19 mouse cellular contexts compared by ENCODE assay signal in the genomic region with DNA sequence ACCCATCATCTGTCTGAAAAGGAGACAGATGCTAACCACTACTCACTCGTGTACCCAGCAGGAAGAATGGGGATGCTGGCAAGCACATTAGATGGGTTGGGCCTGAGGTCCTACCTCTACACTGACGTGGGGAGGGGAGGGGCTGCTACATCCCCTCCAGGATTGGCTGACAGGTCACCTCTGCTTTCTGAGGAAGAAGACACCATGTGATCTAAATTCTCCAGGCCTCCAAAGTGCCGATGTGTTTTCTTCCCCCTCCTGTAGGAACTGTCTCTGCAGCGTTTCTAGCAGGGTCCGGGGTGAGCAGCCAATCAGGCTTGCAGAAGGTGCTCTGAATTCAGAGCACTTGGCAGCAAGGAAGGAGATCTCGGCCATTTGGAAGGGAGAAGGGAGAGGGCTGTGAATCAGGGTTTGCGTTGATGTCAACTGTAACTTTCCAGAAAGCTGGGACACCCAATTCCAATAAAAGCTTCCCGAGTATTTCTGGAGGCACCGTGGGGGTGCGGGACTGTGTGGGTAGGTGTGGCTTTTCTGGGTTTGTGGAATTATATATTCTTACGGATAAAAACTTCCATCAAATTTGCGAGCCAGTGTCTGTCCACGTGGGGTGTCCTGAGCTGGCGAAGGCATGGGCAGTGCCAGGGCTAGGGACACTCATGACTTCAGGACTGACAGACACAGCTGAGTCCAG. TPM values are rescaled to one million over a fixed set of nuclear protein-coding genes. Genes with fewer than 3 reads are reported as not detected.
DNase-seq lines count a peak whose midpoint lies in the region; ATAC-seq and TF ChIP-seq lines count a peak whose summit lies in the region.
"Had no signal": no experiment of that assay in that cellular context is flagged by ENCODE, and none has a peak within 500 bp of the region (broad histone marks: within the 10 kb centered on the region; RNA-seq: fewer than 3 reads in every experiment).

No protein-coding gene starts in this region.

- H3K9me3 ChIP-seq in liver, embryonic 11.5 days (ENCODE audit: control insufficient read depth, low read length) = no peaks in the 10 kb centered on the region
- H3K9me3 ChIP-seq in liver, postnatal 0 days (ENCODE audit: low read length) = no peaks in the 10 kb centered on the region
- H3K9me3 ChIP-seq: embryonic facial prominence, embryonic 13.5 days; liver, embryonic 13.5 days; neural tube, embryonic 12.5 days had no signal

- TF ChIP-seq CTCF in liver, postnatal 0 days (IDR thresholded peaks at IDR 0.05; ENCODE audit: low read depth) = no peak

- no peaks in the 10 kb centered on the region for H3K36me3 ChIP-seq in liver, embryonic 11.5 days (ENCODE audit: control insufficient read depth, insufficient read depth, low read length)
- no peaks in the 10 kb centered on the region for H3K36me3 ChIP-seq in liver, postnatal 0 days (replicated peaks; ENCODE audit: insufficient read depth, low read length)
- H3K36me3 ChIP-seq: embryonic facial prominence, embryonic 13.5 days; liver, embryonic 13.5 days; neural tube, embryonic 12.5 days had no signal

- H3K27me3 ChIP-seq in liver, embryonic 11.5 days (replicated peaks; ENCODE audit: control insufficient read depth, insufficient read depth, low read length) = no peaks in the 10 kb centered on the region
- H3K27me3 ChIP-seq in liver, postnatal 0 days (ENCODE audit: insufficient read depth, low read length) = no peaks in the 10 kb centered on the region
- H3K27me3 ChIP-seq: embryonic facial prominence, embryonic 13.5 days; liver, embryonic 13.5 days; neural tube, embryonic 12.5 days had no signal

- H3K4me2 ChIP-seq in liver, embryonic 11.5 days = no peak overlapping the region
- no peak overlapping the region for H3K4me2 ChIP-seq in liver, postnatal 0 days (ENCODE audit: low read depth, low read length)
- H3K4me2 ChIP-seq: embryonic facial prominence, embryonic 13.5 days; liver, embryonic 13.5 days; neural tube, embryonic 12.5 days had no signal

- 73% methylated on average over 14 of the region's 14 CpGs for WGBS in liver, embryonic 11.5 days
- WGBS in liver, postnatal 0 days (ENCODE audit: insufficient replicate concordance) = 74% methylated on average over 14 of the region's 14 CpGs

- no peak overlapping the region for H3K4me3 ChIP-seq in liver, embryonic 11.5 days (ENCODE audit: low read depth, low read length)
- no peak overlapping the region for H3K4me3 ChIP-seq in liver, postnatal 0 days (ENCODE audit: low read depth, low read length)
- H3K4me3 ChIP-seq: embryonic facial prominence, embryonic 13.5 days; liver, embryonic 13.5 days; neural tube, embryonic 12.5 days had no signal

- H3K27ac ChIP-seq in liver, embryonic 11.5 days (ENCODE audit: low read depth, low read length) = no peak overlapping the region
- no peak overlapping the region for H3K27ac ChIP-seq in liver, postnatal 0 days (ENCODE audit: low read depth)
- H3K27ac ChIP-seq: embryonic facial prominence, embryonic 13.5 days; liver, embryonic 13.5 days; neural tube, embryonic 12.5 days had no signal

- no peak for TF ChIP-seq EP300 in liver, postnatal 0 days (IDR thresholded peaks at IDR 0.05; ENCODE audit: low read depth)

- DNase-seq in cerebellum, adult 11 months = peak; percentile 47
- no peak for DNase-seq in cerebellum, adult 9-10 months
- peak; percentile 24 for DNase-seq in liver, embryonic 11.5 days (ENCODE audit: low spot score)
- no peak for DNase-seq in liver, postnatal 0 days
- DNase-seq in frontal cortex, postnatal 25 days (ENCODE audit: low spot score in 2 of 2) = peak; percentile 30 to 48
- DNase-seq in right cerebral cortex, postnatal 36 days (ENCODE audit: low spot score in 2 of 2) = peak; percentile 72 to 86
- no peak for DNase-seq in embryo, embryonic 10 days (ENCODE audit: low spot score)
- DNase-seq: adrenal gland, adult 2 months; heart, adult 18-20 months; heart, postnatal 36 days; liver, embryonic 13.5 days; lung, postnatal 4 days; midbrain, embryonic 14.5 days; retina, postnatal 1 day had no signal

- H3K4me1 ChIP-seq in liver, embryonic 11.5 days (replicated peaks; ENCODE audit: control insufficient read depth, insufficient read depth, low read length) = no peaks in the 10 kb centered on the region
- H3K4me1 ChIP-seq in liver, postnatal 0 days (ENCODE audit: insufficient read depth) = no peaks in the 10 kb centered on the region
- H3K4me1 ChIP-seq: embryonic facial prominence, embryonic 13.5 days; liver, embryonic 13.5 days; neural tube, embryonic 12.5 days had no signal

- ATAC-seq in liver, embryonic 11.5 days (replicated peaks; ENCODE audit: low FRiP score) = no peak
- no peak for ATAC-seq in liver, postnatal 0 days
- ATAC-seq in CD4-positive, CD25-positive, alpha-beta regulatory T cell, adult 4 months = no peak

- H3K9ac ChIP-seq in liver, embryonic 11.5 days (ENCODE audit: low read depth, low read length) = no peak overlapping the region
- H3K9ac ChIP-seq in liver, postnatal 0 days (replicated peaks) = no peak overlapping the region
- H3K9ac ChIP-seq: embryonic facial prominence, embryonic 13.5 days; liver, embryonic 13.5 days; neural tube, embryonic 12.5 days had no signal

RNA-seq across cellular contexts. Expression of a gene that starts 13.5 kb away (rescaled TPM):
- polyA plus RNA-seq in liver, embryonic 11.5 days (2014; fragmentation: Nextera tagmentation; extraction: Ambion mirVana) = 0.64 and 0.86 TPM in 2 replicates
- 0.52 and 1.2 TPM in 2 replicates for polyA plus RNA-seq in liver, postnatal 0 days (2015; fragmentation: Nextera tagmentation; extraction: Ambion mirVana)
- not detected for polyA plus RNA-seq in CD4-positive, CD25-positive, alpha-beta regulatory T cell, adult 4 months (2017; shearing (Covaris generic))
- polyA plus RNA-seq: embryonic facial prominence, embryonic 13.5 days; kidney, embryonic 16.5 days; stomach, embryonic 16.5 days had no signal

Comparison
In these comparisons a context has a peak if more than half of its experiments do, and no peak if none do; other contexts are left out.
1. DNase-seq: peak in cerebellum, adult 11 months (single experiment), liver, embryonic 11.5 days (single experiment), frontal cortex, postnatal 25 days (2 of 2) and right cerebral cortex, postnatal 36 days (2 of 2); none in cerebellum, adult 9-10 months (single experiment), liver, postnatal 0 days (single experiment) and embryo, embryonic 10 days (single experiment).